Mouse (Mus musculus) heart, embryonic 13.5 days (tissue): ENCODE measurements around the gene Ctnnd1. TPM values are rescaled to one million over a fixed set of nuclear protein-coding genes. Genes with fewer than 3 reads are reported as not detected.

Source experiments
- ATAC-seq: fragments of 200-750 bp; cut with Nextera tagmentation; 2 replicates; pipeline ENCODE4 v1.8.0; 2017; ENCODE audit warnings: moderate TSS enrichment; ENCODE audit not compliant: insufficient number of reproducible peaks, low FRiP score, low TSS enrichment; ENCODE audit errors: extremely low read depth
- H3K27ac ChIP-seq: fragments of 300-500 bp; sonication (generic); replicated peaks from 2 replicates; pipeline ENCODE4 v1.5.1; 2015; ENCODE audit warnings: moderate library complexity, mild to moderate bottlenecking, inconsistent platforms
- H3K27me3 ChIP-seq: fragments of 300-500 bp; sonication (generic); replicated peaks from 2 replicates; pipeline ENCODE4 v1.6.1; 2015; ENCODE audit warnings: mild to moderate bottlenecking, inconsistent platforms
- H3K36me3 ChIP-seq: fragments of 300-500 bp; sonication (generic); 2 replicates; pipeline ENCODE4 v1.6.1; 2015; ENCODE audit warnings: mild to moderate bottlenecking, inconsistent platforms
- H3K4me1 ChIP-seq: fragments of 300-500 bp; sonication (generic); 2 replicates; pipeline ENCODE4 v1.6.1; 2015; ENCODE audit warnings: inconsistent platforms
- H3K4me2 ChIP-seq: fragments of 300-500 bp; sonication (generic); 2 replicates; pipeline ENCODE4 v1.6.1; 2015; ENCODE audit warnings: inconsistent platforms, mild to moderate bottlenecking, moderate library complexity
- H3K4me3 ChIP-seq: fragments of 300-500 bp; sonication (generic); 2 replicates; pipeline ENCODE4 v1.5.1; 2015; ENCODE audit warnings: moderate library complexity, mild to moderate bottlenecking, inconsistent platforms
- H3K9ac ChIP-seq: fragments of 300-500 bp; sonication (generic); 2 replicates; pipeline ENCODE4 v1.6.1; 2015; ENCODE audit warnings: inconsistent platforms, mild to moderate bottlenecking, moderate library complexity
- H3K9me3 ChIP-seq: fragments of 300-500 bp; sonication (generic); 2 replicates; pipeline ENCODE4 v1.6.1; 2016; ENCODE audit warnings: inconsistent platforms
- WGBS: fragments of 180-500 bp; shearing (Covaris S2); methylation state at CpG from one replicate; pipeline ENCODE4 v1.1.7; 2015; ENCODE audit warnings: mixed read lengths; 5-methylcytosine and 5-hydroxymethylcytosine counted together
- polyA plus RNA-seq: library from polyadenylated mRNA; unstranded; fragments of >200 nt; fragmentation: Nextera tagmentation; extraction: Ambion mirVana; gene quantifications from 2 replicates; pipeline ENCODE4 v1.2.1, GENCODE M21; 2015

Ctnnd1 gene
- polyA plus RNA-seq, 1 experiment from 2014 or later, result 63.6 TPM

- H3K4me1 ChIP-seq, result peaks cover 62% of the 10 kb centered on the region
- 51% methylated on average over 7 of the region's 7 CpGs for WGBS
- H3K27ac ChIP-seq, result peak overlapping the region; percentile 78
- H3K36me3 ChIP-seq, result peaks cover 44% of the 10 kb centered on the region
- H3K4me3 ChIP-seq, result no peak overlapping the region
- ATAC-seq, result no peak
- H3K9ac ChIP-seq, result peak overlapping the region; percentile 20
- no peaks in the 10 kb centered on the region for H3K27me3 ChIP-seq
- H3K4me2 ChIP-seq, result peak overlapping the region; percentile 28; the same call in 1 of the 2 replicates
- no peaks in the 10 kb centered on the region for H3K9me3 ChIP-seq
Measured at GRCm38 (mm10) chr2:84626366-84626975, 24.1 kb downstream of the Ctnnd1 start.

GRCm38 (mm10) chr2:84624201-84624600 is 26.4 kb downstream of the Ctnnd1 start:
- H3K27ac ChIP-seq, result peak overlapping the region; percentile 13; the same call in 1 of the 2 replicates
- no peak for ATAC-seq
- WGBS, result 91% methylated on average over 17 of the region's 17 CpGs

GRCm38 (mm10) chr2:84623428-84624119 is 27.0 kb downstream of the Ctnnd1 start:
- no peaks in the 10 kb centered on the region for H3K9me3 ChIP-seq
- no peak overlapping the region for H3K9ac ChIP-seq
- 75% methylated on average over 3 of the region's 3 CpGs for WGBS
- peaks cover 56% of the 10 kb centered on the region for H3K36me3 ChIP-seq
- peaks cover 68% of the 10 kb centered on the region for H3K4me1 ChIP-seq
- H3K27me3 ChIP-seq, result no peaks in the 10 kb centered on the region
- no peak overlapping the region for H3K4me3 ChIP-seq
- no peak overlapping the region for H3K4me2 ChIP-seq
- peak overlapping the region; percentile 13; the same call in 1 of the 2 replicates for H3K27ac ChIP-seq
- ATAC-seq, result no peak

More at GRCm38 (mm10) chr2:84624201-84624600, 26.4 kb downstream of the Ctnnd1 start:
- peaks cover 66% of the 10 kb centered on the region for H3K4me1 ChIP-seq
- H3K9ac ChIP-seq, result no peak overlapping the region
- no peak overlapping the region for H3K4me3 ChIP-seq
- peaks cover 54% of the 10 kb centered on the region for H3K36me3 ChIP-seq
- H3K4me2 ChIP-seq, result no peak overlapping the region
- no peaks in the 10 kb centered on the region for H3K27me3 ChIP-seq
- no peaks in the 10 kb centered on the region for H3K9me3 ChIP-seq

GRCm38 (mm10) chr2:84622668-84623067 is 27.9 kb downstream of the Ctnnd1 start:
- Histone ChIP-seq H3K4me2 (no peak overlapping the region), H3K4me3 (no peak overlapping the region), H3K27ac (peak overlapping the region; percentile 13), H3K36me3 (peaks cover 60% of the 10 kb centered on the region), H3K27me3 (no peaks in the 10 kb centered on the region), H3K9ac (no peak overlapping the region), H3K9me3 (no peaks in the 10 kb centered on the region), H3K4me1 (peaks cover 61% of the 10 kb centered on the region)
- no peak for ATAC-seq
- 63% methylated on average over 2 of the region's 2 CpGs for WGBS

DNA sequence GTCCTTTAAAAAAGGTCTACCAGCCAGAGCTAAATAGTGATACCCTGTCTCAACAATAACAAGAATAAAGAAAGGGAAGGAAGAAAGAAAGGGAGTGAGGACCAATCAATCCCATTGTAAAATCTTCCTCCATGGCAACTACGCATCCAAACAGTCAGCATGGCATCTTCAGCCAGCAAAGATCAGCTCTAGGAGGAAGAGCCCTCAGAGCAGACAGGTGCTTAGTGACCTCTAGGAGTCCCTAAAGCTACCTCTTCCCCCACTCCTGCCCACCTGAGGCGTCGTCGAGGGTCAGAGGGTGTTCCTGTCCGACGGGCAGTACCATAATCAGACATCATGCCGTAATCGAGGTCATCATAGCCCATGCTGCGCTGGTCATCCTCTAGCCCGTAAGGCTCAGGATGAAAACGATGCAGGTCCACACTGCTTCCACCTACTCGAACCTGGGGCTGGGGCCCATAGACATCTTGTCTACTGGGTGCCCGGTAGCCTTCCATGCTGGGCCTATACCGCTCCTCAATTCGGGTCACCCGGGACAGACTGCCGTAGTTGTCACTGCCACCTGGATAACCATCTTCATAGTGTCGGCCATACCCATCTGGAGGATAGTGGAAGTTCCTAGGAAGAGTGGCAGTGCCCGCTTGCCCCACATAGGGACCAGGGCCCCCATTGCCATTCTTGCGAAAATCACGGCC is 30.8 kb downstream of the Ctnnd1 start:
- Histone ChIP-seq H3K9me3 (no peaks in the 10 kb centered on the region), H3K4me3 (no peak overlapping the region), H3K27ac (peak overlapping the region; percentile 86), H3K27me3 (no peaks in the 10 kb centered on the region), H3K4me2 (no peak overlapping the region), H3K4me1 (peaks cover 42% of the 10 kb centered on the region), H3K9ac (peak overlapping the region; percentile 58; the same call in 1 of the 2 replicates), H3K36me3 (peaks cover 88% of the 10 kb centered on the region)
- ATAC-seq, result no peak
- 92% methylated on average over 21 of the region's 21 CpGs for WGBS

DNA sequence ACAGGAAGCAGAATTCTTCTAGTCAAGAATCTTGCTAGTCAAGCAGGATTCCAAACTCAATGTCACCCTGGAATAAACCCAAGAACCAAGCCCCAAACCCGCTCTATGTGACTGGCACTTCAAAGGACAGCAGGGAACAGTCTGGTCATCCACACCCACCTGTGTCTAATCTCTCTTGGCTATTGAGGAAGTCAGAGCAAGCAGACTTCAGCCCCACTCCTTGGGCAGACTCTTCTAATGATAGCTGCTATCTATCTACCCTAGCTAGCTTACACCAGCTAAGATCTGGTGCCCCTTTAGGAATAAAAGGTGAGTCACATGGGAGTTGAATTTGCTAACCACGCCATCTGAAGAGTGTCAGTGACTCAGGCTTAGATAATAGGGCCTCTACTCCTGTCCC is 31.7 kb downstream of the Ctnnd1 start:
- Histone ChIP-seq H3K4me3 (no peak overlapping the region), H3K36me3 (peaks cover 90% of the 10 kb centered on the region), H3K27me3 (no peaks in the 10 kb centered on the region), H3K9me3 (no peaks in the 10 kb centered on the region), H3K27ac (peak overlapping the region; percentile 86), H3K4me1 (peaks cover 34% of the 10 kb centered on the region), H3K9ac (peak overlapping the region; percentile 58; the same call in 1 of the 2 replicates), H3K4me2 (no peak overlapping the region)
- 28% methylated on average over 2 of the region's 2 CpGs for WGBS
- no peak for ATAC-seq

GRCm38 (mm10) chr2:84617637-84618515 is 32.7 kb downstream of the Ctnnd1 start:
- Histone ChIP-seq H3K36me3 (peaks cover 90% of the 10 kb centered on the region), H3K4me1 (peaks cover 24% of the 10 kb centered on the region), H3K27ac (peak overlapping the region; percentile 86; the same call in 1 of the 2 replicates), H3K9me3 (no peaks in the 10 kb centered on the region), H3K4me2 (no peak overlapping the region), H3K4me3 (no peak overlapping the region), H3K27me3 (no peaks in the 10 kb centered on the region), H3K9ac (no peak overlapping the region)
- ATAC-seq, result no peak
- 60% methylated on average over 3 of the region's 3 CpGs for WGBS

- Histone ChIP-seq H3K9me3 (no peaks in the 10 kb centered on the region), H3K9ac (no peak overlapping the region), H3K36me3 (peaks cover 99% of the 10 kb centered on the region), H3K27me3 (no peaks in the 10 kb centered on the region), H3K4me2 (no peak overlapping the region), H3K4me3 (no peak overlapping the region), H3K4me1 (no peaks in the 10 kb centered on the region), H3K27ac (no peak overlapping the region)
- ATAC-seq, result no peak
- 86% methylated on average over 6 of the region's 6 CpGs for WGBS
Measured at GRCm38 (mm10) chr2:84612764-84613163, 37.8 kb downstream of the Ctnnd1 start.

GRCm38 (mm10) chr2:84607842-84608241 is 42.7 kb downstream of the Ctnnd1 start:
- Histone ChIP-seq H3K27ac (no peak overlapping the region), H3K4me2 (no peak overlapping the region), H3K4me1 (no peaks in the 10 kb centered on the region), H3K4me3 (no peak overlapping the region), H3K9ac (no peak overlapping the region), H3K9me3 (no peaks in the 10 kb centered on the region), H3K27me3 (no peaks in the 10 kb centered on the region), H3K36me3 (peaks cover 99% of the 10 kb centered on the region)
- WGBS, result 72% methylated on average over 1 of the region's 1 CpGs
- no peak for ATAC-seq

DNA sequence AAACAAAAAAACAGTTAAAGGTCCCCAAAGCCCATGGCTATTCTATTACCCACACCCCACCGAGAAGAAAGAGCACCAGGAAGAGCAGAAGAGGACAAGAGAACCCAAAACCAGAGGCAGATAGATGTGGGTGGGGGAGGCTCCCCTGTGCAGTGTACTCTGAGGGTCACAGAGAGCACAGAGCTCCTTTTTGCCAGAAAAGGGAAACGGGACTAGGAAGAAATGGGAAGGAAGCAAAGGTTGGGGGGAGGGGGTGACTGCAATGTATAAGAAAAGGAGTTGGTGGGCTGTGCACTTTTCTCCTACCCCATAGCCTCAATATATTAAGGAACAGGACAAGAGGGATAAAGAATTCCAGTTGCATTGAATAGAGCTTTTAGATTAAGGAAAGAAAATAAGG is 49.6 kb downstream of the Ctnnd1 start:
- 67% methylated on average over 2 of the region's 2 CpGs for WGBS
- H3K36me3 ChIP-seq, result peaks cover 95% of the 10 kb centered on the region
- H3K9ac ChIP-seq, result no peak overlapping the region
- H3K27ac ChIP-seq, result no peak overlapping the region
- no peak overlapping the region for H3K4me3 ChIP-seq
- peaks cover 16% of the 10 kb centered on the region for H3K4me1 ChIP-seq
- no peaks in the 10 kb centered on the region for H3K9me3 ChIP-seq
- no peak overlapping the region for H3K4me2 ChIP-seq
- H3K27me3 ChIP-seq, result no peaks in the 10 kb centered on the region
- ATAC-seq, result no peak
